Mouse (Mus musculus): ENCODE measurements around the gene Adam8. TPM values are rescaled to one million over a fixed set of nuclear protein-coding genes. Genes with fewer than 3 reads are reported as not detected.

Gene Adam8
- 1 to 10 TPM; 5.3 to 6.2 TPM for total RNA-seq (2023)

DNA sequence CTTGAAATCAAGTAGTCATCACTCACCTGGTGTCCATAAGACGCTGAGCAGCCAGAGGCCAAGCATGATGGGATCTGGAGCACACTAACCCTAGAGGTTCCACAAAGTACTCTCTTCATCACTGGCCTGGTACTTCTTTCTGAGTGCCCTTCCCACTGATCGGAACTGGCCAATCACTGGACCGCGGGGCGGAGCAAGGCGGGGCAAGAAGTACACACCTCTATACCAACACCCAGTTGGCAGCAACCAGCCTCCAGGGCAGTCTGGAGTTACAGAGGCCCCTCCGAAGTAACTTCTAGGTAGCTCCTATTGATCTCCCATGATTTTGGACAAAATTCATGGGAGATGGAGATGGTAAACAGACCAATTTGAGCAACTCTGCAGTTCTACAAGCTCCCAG is at the start of gene Adam8:
Gene Adam8, minus strand, starts transcription at position 157 of the 400 bp plus-strand sequence.

DNA sequence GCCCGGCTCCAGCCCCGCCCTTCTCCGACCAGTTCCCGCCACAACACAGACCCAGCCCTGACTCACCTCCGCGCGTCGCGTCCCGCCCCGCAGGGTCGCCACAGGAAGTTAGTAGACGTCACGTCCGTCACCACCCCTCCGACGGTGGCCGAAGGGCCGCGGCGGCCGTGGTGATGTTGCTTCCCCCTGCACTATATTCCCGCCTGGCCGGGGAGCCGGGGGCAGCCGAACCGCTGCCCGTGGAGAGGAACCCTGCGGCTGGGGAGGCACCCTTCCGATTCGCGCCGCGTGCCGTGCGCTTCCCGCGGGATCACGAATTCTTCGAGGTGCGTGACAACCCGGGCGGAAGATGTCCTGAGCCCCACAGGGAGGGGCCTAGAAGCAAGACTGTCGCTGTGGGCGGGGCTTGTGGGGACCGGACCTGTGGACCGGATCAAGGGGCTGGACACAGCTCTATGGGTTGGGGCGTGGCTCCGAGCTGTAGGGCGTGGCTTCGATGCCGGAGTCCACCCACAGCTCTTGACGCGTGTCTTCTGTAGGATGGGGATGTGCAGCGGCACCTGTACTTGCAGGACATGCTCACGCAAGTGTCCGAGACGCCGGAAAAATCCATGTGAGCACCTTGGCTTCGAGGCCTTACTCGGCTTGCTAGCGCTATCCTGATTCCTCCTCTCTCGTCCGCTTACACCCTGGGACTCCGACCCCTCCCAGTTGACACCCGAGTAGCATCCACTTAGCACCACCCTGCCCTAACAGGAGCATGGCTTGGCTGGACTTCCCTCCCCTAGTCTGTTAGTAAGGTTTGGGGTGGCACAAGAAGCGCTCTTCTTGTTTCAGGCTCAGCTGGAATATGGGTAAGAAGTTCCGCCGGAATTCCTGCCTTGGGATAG is 44.2 kb upstream of the Adam8 start, which contains the start of the genes Zfp511 and Tubgcp2:
Gene Zfp511, plus strand, starts transcription at position 111 of the 890 bp plus-strand sequence.
Gene Tubgcp2, minus strand, starts transcription at position 389 of the 890 bp plus-strand sequence.

DNA sequence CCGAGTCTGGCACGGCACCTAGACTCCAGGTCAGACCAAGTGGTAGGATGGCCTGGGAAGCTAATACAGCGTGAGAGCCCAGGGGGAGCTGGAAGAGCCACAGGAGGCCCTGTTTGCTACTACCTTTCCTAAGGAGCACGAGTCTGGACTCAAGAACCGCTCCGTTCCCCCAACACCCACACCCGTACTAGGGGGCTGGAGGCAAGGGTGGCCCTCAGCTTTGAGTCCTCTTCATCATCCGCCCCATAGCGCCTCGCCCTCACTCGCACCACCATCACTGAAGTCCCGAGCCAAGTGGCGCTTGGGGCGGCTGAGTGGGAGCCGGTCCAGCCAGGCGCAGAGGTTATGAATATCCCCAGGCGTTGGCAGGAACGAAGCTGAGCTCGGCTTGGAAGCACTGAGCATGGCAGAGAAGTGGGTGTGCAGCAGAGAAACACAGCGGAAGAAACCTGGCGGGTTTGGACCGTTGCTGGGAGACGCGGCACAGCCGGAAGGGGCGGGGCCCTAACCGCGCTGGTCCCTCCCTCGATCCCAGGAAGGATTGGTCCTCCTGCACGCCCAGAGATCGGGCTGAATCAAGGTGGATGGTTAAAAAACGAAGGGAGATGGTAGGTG is 14.0 kb downstream of the Adam8 start, which contains the start of gene 6430531B16Rik:
Gene 6430531B16Rik, minus strand, starts transcription at position 478 of the 615 bp plus-strand sequence.

DNA sequence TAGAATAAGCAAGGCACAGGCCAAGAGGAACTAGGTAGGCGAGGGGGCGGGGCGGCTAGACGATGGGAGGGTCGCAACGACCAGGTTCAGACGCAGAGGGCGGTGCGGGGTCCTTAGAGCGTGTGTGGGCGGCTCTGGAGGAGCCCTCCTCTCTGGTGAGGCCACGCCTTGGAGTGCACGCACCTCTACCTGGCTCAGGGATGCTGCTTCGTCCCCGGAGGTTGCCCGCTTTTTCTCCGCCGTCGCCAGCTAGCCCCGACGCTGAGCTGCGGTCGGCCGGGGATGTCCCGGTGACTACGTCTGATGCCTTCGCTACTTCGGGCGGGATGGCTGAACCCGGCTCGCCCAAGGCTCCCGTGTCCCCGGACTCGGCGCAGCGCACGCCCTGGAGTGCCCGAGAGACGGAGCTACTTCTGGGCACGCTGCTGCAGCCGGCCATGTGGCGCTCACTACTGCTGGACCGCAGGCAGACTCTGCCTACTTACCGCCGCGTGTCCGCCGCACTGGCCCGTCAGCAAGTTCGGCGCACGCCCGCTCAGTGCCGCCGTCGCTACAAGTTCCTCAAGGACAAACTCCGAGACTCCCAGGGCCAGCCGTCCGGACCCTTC is 48.6 kb downstream of the Adam8 start, which contains the start of gene Utf1:
Gene Utf1, plus strand, starts transcription at position 116 of the 608 bp plus-strand sequence.

Other genes starting within 250 kb of the Adam8 start
- not detected for gene Adgra1, start 158.4 kb downstream of the Adam8 start, total RNA-seq (2023)
- gene Kndc1, start 97.9 kb downstream of the Adam8 start, total RNA-seq (2023), result not detected
- 1 to 10 TPM; 1.2 to 1.6 TPM for gene Utf1, start 48.8 kb downstream of the Adam8 start, total RNA-seq (2023)
- gene 6430531B16Rik, start 13.8 kb downstream of the Adam8 start, total RNA-seq (2023), result not detected
- gene Zfp511, start 43.8 kb upstream of the Adam8 start, total RNA-seq (2023), result 10 to 100 TPM; 34.5 to 36.2 TPM
- gene Tubgcp2, start 44.1 kb upstream of the Adam8 start, total RNA-seq (2023), result 10 to 100 TPM; 35.2 to 37.0 TPM
- gene Msx3, start 56.5 kb upstream of the Adam8 start, total RNA-seq (2023), result not detected
- gene Caly, start 90.0 kb upstream of the Adam8 start, total RNA-seq (2023), result not detected
- gene Prap1, start 100.8 kb upstream of the Adam8 start, total RNA-seq (2023), result not detected
- gene Fuom, start 109.9 kb upstream of the Adam8 start, total RNA-seq (2023), result 10 to 100 TPM; 10.8 to 11.7 TPM
- 1 to 10 TPM; 5.7 to 6.3 TPM for gene Paox, start 123.2 kb upstream of the Adam8 start, total RNA-seq (2023)
- 10 to 100 TPM; 33.6 to 34.2 TPM for gene Echs1, start 123.9 kb upstream of the Adam8 start, total RNA-seq (2023)
- gene Mtg1, start 145.0 kb upstream of the Adam8 start, total RNA-seq (2023), result 10 to 100 TPM; 17.5 to 26.8 TPM
- gene Sprn, start 162.3 kb upstream of the Adam8 start, total RNA-seq (2023), result not detected
- not detected for gene Olfr522, start 172.2 kb upstream of the Adam8 start, total RNA-seq (2023)
- gene Olfr523, start 180.7 kb upstream of the Adam8 start, total RNA-seq (2023), result not detected
- not detected for gene Olfr524, start 213.4 kb upstream of the Adam8 start, total RNA-seq (2023)
- 1 to 10 TPM in 1 of 2 experiments, under 1 TPM in 1; 0.86 to 2.6 TPM for gene Cd163l1, start 225.7 kb upstream of the Adam8 start, total RNA-seq (2023)

Data from T-cell, adult 66 days (primary cell).